Mouse (Mus musculus): ENCODE results near the gene Dennd2a. TPM values are rescaled to one million over a fixed set of nuclear protein-coding genes. Genes with fewer than 3 reads are reported as not detected.

Gene Dennd2a
- polyA plus RNA-seq, 1 experiment from 2014 or later, result 1.5 TPM

DNA sequence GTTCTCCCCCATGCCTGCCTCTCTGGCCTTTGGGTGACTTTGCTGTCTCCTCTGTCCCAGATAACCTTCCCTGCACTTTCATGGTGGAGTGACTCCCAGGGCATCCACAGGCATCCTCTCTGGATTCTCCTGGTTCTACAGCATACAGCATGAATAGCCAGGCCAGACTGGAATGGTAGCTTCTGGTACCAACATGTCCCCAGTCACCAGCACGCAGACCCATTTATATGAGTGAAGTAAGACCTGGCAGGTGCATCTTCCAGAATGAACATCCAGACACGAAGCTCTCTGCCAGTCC is 2.1 kb downstream of the Dennd2a start:
- ATAC-seq (ENCODE audit: insufficient read depth), result no peak

DNA sequence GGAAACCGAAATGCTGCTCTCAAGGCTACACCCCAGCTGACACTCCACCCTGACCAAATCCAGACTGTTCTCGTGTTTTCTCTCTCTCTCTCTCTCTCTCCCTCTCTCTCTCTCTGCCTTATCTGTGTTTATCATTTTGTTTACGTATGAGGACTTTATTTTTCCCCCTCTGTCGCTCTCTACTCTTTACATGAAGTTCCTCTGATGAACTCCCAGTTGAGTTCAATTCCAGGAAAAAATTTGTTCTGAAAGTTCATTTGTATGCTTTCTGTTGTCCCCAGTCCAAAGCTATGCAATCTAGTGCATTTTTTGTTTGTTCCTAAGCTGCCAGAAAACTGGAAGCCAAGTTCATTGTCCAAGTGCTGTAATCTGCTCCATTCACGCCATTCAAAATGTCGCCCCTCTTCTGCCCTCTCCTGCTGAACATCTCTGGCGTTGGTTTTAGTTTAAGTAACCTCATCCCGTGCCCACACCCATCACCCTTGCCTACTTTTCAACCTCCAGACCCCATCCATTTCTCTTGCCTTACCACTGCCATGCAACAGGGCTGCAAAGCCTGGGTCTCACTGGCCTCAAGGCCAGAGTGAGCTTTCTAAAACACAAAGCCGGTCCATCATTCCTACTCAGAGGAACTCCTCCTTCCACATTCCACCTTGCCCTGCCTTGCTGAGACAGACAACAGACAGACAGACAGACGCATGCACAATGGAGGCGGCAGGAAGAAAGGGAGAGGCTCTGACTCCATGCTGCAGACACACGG is 2.6 kb downstream of the Dennd2a start:
- no peak overlapping the region for H3K4me2 ChIP-seq
- H3K36me3 ChIP-seq (replicated peaks), result no peaks in the 10 kb centered on the region
- no peaks in the 10 kb centered on the region for H3K9me3 ChIP-seq (replicated peaks)
- H3K4me3 ChIP-seq (replicated peaks), result no peak overlapping the region
- peaks cover 67% of the 10 kb centered on the region for H3K27me3 ChIP-seq
- peaks cover 4% of the 10 kb centered on the region; the same call in 1 of the 2 replicates for H3K4me1 ChIP-seq (replicated peaks)
- ATAC-seq (ENCODE audit: insufficient read depth), result no peak
- WGBS (ENCODE audit: insufficient replicate concordance), result 60% methylated on average over 12 of the region's 12 CpGs
- H3K9ac ChIP-seq, result no peak overlapping the region
- H3K27ac ChIP-seq (replicated peaks), result no peak overlapping the region

More for the DNA sequence above, 2.1 kb downstream of the Dennd2a start:
- Histone ChIP-seq H3K27ac (replicated peaks) (no peak overlapping the region), H3K4me3 (replicated peaks) (no peak overlapping the region), H3K4me2 (no peak overlapping the region), H3K27me3 (peaks cover 68% of the 10 kb centered on the region), H3K36me3 (replicated peaks) (no peaks in the 10 kb centered on the region), H3K9ac (no peak overlapping the region), H3K9me3 (replicated peaks) (no peaks in the 10 kb centered on the region), H3K4me1 (replicated peaks) (peaks cover 4% of the 10 kb centered on the region; the same call in 1 of the 2 replicates)
- WGBS (ENCODE audit: insufficient replicate concordance), result 52% methylated on average over 2 of the region's 2 CpGs

DNA sequence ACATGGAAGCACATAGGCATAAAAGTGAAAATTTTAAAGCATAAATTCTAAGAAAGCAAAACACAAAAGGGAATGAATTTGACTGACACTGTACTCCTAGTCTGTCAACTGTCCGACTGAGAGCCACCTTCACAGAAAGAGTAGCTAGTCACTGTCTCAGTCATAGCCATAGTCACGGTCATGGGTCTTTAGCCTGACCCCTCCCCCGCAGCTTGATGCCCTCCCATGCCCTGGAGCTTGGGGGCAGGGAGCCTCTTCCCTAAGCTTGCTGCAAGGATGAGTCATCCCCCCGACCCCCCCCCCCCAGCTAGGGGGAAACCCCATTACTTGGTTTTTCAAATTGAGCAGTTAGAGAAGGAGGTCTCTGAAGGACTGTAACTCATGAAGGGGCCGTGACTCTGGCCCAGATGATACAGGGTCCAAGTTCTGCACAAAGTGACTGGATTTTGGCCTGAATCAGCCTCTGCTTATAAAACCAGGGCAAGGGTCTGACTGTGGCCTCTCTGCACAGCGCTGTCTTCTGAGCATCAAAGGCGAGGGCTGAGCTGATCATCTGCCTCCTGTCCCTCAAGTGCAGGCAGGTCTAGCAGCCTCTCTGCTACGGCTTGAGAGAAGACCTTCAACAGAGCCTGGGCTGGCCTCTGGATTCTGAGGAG is 5.6 kb downstream of the Dennd2a start:
- H3K27ac ChIP-seq (replicated peaks), result no peak overlapping the region

DNA sequence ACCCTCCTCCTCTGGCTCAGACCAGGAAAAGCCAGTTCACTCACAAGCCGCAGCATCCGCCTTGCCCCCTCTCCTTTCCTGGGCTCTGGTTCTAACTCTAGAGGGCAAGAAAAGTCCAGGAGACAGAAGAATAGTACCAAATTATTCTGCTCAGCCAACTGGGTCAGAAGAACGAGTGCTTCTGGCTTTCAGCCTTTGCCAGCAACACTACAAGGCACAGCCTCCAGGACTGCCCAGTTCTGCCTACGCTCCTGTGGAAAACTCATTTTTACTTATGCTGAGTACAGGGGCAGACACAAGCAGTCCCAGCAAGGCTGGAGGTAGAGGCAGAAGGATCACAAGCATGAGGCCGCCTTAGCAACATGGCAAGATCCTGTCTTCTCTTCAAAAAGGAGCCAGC is 9.6 kb downstream of the Dennd2a start:
- Histone ChIP-seq H3K27ac (replicated peaks) (no peak overlapping the region), H3K4me3 (replicated peaks) (no peak overlapping the region), H3K4me1 (replicated peaks) (peaks cover 4% of the 10 kb centered on the region; the same call in 1 of the 2 replicates), H3K36me3 (replicated peaks) (no peaks in the 10 kb centered on the region), H3K27me3 (no peaks in the 10 kb centered on the region), H3K9ac (no peak overlapping the region), H3K4me2 (no peak overlapping the region), H3K9me3 (replicated peaks) (no peaks in the 10 kb centered on the region)
- WGBS (ENCODE audit: insufficient replicate concordance), result 59% methylated on average over 5 of the region's 5 CpGs
- no peak for ATAC-seq (ENCODE audit: insufficient read depth)

More for the DNA sequence above, 5.6 kb downstream of the Dennd2a start:
- no peaks in the 10 kb centered on the region for H3K36me3 ChIP-seq (replicated peaks)
- no peak overlapping the region for H3K4me2 ChIP-seq
- ATAC-seq (ENCODE audit: insufficient read depth), result no peak
- 0 out of 2 replicates have a peak, but pooled peaks cover 1% of the 10 kb centered on the region for H3K4me1 ChIP-seq (replicated peaks)
- no peak overlapping the region for H3K9ac ChIP-seq
- no peak overlapping the region for H3K4me3 ChIP-seq (replicated peaks)
- H3K27me3 ChIP-seq, result peaks cover 38% of the 10 kb centered on the region
- 32% methylated on average over 8 of the region's 8 CpGs for WGBS (ENCODE audit: insufficient replicate concordance)
- H3K9me3 ChIP-seq (replicated peaks), result no peaks in the 10 kb centered on the region

DNA sequence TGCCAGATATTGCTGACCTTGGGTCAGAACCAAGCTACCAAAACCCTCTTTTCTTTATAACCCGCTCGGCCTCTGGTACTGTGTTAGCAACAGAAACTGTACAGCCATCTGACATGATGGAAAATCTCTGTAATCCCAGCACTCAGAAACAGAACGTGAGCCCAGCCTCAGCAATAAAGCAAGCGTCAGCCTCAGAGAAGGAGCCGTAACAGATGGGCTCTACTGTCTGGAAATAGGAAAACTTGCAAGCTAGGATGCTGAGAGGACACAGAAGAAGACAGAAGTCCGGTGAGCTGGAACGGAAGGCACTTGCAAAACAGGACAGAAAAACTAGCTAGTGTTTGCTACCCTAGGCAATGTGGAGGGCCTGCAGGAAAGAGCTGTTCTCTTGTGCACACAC is 12.2 kb downstream of the Dennd2a start:
- no peak for ATAC-seq (ENCODE audit: insufficient read depth)
- WGBS (ENCODE audit: insufficient replicate concordance), result 71% methylated on average over 7 of the region's 7 CpGs
- Histone ChIP-seq H3K9me3 (replicated peaks) (no peaks in the 10 kb centered on the region), H3K4me2 (no peak overlapping the region), H3K27ac (replicated peaks) (no peak overlapping the region), H3K4me1 (replicated peaks) (peaks cover 12% of the 10 kb centered on the region), H3K36me3 (replicated peaks) (no peaks in the 10 kb centered on the region), H3K9ac (no peak overlapping the region), H3K27me3 (no peaks in the 10 kb centered on the region), H3K4me3 (replicated peaks) (no peak overlapping the region)

DNA sequence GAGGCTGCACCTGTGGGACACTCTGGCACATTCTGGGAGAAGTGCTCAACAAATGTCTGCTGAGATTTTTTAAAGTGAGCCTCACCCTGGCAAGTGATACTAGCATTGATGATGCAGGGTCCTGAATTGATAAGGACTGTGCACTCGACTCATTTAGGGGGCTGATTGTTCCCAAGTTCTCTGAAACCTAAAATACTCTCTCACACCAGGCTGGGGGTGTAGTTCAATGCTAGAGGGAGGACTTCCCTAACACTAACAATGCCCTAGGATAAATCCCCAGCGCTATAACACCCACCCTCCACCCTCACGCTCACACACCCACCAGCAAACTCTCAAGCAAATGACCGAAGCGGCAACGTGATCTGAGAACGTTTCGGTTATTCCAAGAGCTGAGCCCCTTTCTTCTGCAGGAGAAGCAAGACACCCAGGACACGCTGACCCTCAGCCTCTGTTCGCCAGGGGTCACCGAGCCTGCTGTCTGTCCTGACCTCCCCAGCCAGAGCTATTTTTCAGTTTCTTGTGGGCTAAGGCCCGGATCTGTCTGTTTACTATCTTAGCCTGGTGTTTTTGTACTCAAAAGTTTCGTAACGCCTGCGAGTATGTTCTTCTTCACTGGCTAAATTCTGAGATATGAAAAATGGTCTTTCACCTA is 13.8 kb downstream of the Dennd2a start:
- Histone ChIP-seq H3K9ac (no peak overlapping the region), H3K9me3 (replicated peaks) (no peaks in the 10 kb centered on the region), H3K36me3 (replicated peaks) (no peaks in the 10 kb centered on the region), H3K27me3 (no peaks in the 10 kb centered on the region), H3K27ac (replicated peaks) (no peak overlapping the region), H3K4me2 (no peak overlapping the region), H3K4me3 (replicated peaks) (no peak overlapping the region), H3K4me1 (replicated peaks) (peaks cover 18% of the 10 kb centered on the region)
- 60% methylated on average over 15 of the region's 15 CpGs for WGBS (ENCODE audit: insufficient replicate concordance)
- no peak for ATAC-seq (ENCODE audit: insufficient read depth)

DNA sequence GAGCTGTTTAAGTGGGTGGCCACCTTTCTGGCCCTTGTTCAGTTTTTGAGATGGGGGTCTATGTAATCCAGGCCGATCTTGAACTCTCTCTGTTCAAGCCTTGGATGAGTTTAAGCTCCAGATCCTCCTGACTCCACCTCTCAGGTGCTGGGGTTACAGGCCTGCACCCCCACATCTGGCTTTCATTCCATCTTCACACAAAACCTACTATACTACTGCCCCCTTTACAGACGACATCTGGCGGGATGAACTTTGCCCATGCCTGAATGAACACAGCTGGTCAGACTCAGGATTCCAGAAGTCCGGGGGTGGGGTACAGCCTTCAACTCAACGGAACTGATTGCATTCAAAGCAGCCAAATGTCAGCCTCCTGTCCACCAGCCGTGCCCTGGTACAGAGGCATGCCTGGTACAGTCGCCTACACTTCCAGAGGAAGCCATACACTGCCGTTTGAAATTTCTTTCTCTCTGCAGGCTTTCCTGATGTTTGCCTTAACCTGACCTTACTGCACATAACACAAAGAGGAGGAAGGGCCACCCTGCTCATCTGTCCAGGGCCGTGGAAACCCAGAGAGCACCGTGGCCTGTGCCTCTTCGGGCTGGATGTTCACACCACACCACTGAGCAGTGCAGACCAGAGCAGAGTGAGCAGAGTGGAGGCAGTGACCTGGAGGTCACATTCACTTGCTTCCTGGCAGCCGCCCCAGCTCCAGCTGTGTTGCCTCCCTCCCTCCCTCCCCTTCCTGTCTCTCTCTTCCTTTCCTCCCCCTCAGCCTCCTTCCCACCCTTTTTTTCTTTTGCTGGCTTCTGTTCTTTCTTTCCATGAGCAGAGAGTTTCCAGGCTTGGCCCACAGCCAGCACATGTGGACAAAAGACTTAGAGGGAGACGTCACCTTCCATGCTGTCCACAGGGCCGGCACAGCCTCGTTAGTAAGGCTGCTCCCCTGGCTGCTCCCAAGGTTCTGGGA is 14.8 kb downstream of the Dennd2a start:
- no peak overlapping the region for H3K9ac ChIP-seq
- H3K9me3 ChIP-seq (replicated peaks), result no peaks in the 10 kb centered on the region
- H3K4me2 ChIP-seq, result no peak overlapping the region
- H3K27me3 ChIP-seq, result peaks cover 3% of the 10 kb centered on the region; the same call in 1 of the 2 replicates
- H3K27ac ChIP-seq (replicated peaks), result no peak overlapping the region; the same call in 1 of the 2 replicates
- peak; percentile 52; the same call in 1 of the 2 replicates for ATAC-seq (ENCODE audit: insufficient read depth)
- no peaks in the 10 kb centered on the region for H3K36me3 ChIP-seq (replicated peaks)
- peaks cover 18% of the 10 kb centered on the region for H3K4me1 ChIP-seq (replicated peaks)
- 39% methylated on average over 15 of the region's 15 CpGs for WGBS (ENCODE audit: insufficient replicate concordance)
- no peak overlapping the region for H3K4me3 ChIP-seq (replicated peaks)

DNA sequence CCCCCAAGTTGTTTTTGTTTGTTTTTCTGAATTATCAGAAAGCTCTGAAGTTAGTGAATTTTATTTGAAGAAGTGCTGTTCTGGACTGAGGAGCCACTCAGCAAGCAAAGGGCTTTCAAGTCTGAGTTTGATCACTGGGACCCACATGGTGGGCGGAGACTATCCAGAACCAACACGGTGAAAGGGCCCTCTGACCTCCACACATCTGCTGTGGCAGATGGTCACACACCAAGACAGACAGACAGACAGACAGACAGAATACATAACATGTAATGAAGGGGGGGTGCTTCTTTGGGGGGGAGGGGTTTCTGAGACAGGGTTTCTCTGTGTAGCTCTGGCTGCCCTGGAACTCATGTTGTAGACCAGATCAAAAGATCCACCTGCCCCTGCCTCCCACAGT is 17.1 kb downstream of the Dennd2a start:
- Histone ChIP-seq H3K9ac (no peak overlapping the region), H3K4me3 (replicated peaks) (no peak overlapping the region), H3K4me1 (replicated peaks) (peaks cover 18% of the 10 kb centered on the region), H3K27ac (replicated peaks) (no peak overlapping the region), H3K36me3 (replicated peaks) (no peaks in the 10 kb centered on the region), H3K9me3 (replicated peaks) (no peaks in the 10 kb centered on the region), H3K27me3 (peaks cover 3% of the 10 kb centered on the region; the same call in 1 of the 2 replicates), H3K4me2 (no peak overlapping the region)
- no peak for ATAC-seq (ENCODE audit: insufficient read depth)
- 38% methylated on average over 2 of the region's 2 CpGs for WGBS (ENCODE audit: insufficient replicate concordance)

DNA sequence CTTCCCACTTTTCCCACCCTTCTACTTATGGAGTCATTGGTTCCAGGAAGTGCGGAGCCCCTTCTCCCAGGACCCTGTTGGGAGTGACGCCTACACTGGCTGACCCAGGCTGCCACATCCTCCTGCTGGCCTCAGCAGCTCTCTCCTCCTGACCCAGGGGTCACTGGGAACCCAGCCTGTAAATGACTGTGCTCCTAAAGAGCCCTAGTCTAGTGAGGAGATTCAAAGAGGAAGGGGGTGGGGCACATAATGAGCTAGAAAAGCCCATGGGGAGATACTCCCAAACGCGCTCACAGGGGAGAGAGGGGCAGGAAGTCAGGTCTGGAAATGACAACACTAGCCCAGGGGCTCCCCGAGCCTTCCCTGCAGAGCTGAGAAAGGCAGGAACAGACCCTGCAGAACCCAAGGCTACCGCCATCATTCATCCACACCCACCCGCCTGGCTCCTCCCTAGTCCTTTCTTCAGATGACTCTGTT is 17.9 kb downstream of the Dennd2a start:
- no peaks in the 10 kb centered on the region for H3K9me3 ChIP-seq (replicated peaks)
- ATAC-seq (ENCODE audit: insufficient read depth), result peak; percentile 65
- no peak overlapping the region for H3K4me3 ChIP-seq (replicated peaks)
- peaks cover 3% of the 10 kb centered on the region; the same call in 1 of the 2 replicates for H3K27me3 ChIP-seq
- H3K4me2 ChIP-seq, result peak overlapping the region; percentile 29; the same call in 1 of the 2 replicates
- WGBS (ENCODE audit: insufficient replicate concordance), result 20% methylated on average over 7 of the region's 7 CpGs
- no peak overlapping the region for H3K27ac ChIP-seq (replicated peaks)
- H3K36me3 ChIP-seq (replicated peaks), result no peaks in the 10 kb centered on the region
- peaks cover 18% of the 10 kb centered on the region for H3K4me1 ChIP-seq (replicated peaks)
- no peak overlapping the region for H3K9ac ChIP-seq

DNA sequence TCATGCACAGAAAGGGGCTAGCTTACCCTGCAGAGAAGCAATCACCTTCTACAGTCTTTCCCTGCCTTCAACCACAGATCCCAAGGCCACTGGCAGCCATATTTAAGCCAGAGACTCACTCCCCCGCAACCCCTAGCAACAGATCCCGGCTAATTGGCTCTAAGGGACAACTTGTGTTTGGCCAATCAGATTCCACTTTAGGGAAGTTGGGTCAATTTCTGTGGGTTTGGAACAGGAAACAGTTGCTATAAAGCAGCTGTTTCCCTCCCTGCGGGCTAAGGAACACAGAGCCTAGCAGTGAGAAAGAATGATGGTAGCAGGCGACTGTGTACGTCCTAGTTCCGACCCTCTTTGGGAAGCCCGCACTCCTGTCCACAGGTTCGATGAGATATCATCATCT is 19.4 kb downstream of the Dennd2a start:
- ATAC-seq (ENCODE audit: insufficient read depth), result no peak
- WGBS (ENCODE audit: insufficient replicate concordance), result 13% methylated on average over 8 of the region's 8 CpGs
- no peak overlapping the region for H3K9ac ChIP-seq

More for the DNA sequence above, 19.4 kb downstream of the Dennd2a start:
- peaks cover 3% of the 10 kb centered on the region; the same call in 1 of the 2 replicates for H3K27me3 ChIP-seq
- H3K36me3 ChIP-seq (replicated peaks), result no peaks in the 10 kb centered on the region
- H3K4me1 ChIP-seq (replicated peaks), result peaks cover 14% of the 10 kb centered on the region
- no peak overlapping the region for H3K4me3 ChIP-seq (replicated peaks)
- H3K27ac ChIP-seq (replicated peaks), result no peak overlapping the region
- no peaks in the 10 kb centered on the region for H3K9me3 ChIP-seq (replicated peaks)
- H3K4me2 ChIP-seq, result no peak overlapping the region

Data from liver, embryonic 15.5 days (tissue).